Mouse (Mus musculus) left cerebral cortex, postnatal 4 days (tissue): Measurements from ENCODE around the gene Zfp143. TPM values are rescaled to one million over a fixed set of nuclear protein-coding genes. Genes with fewer than 3 reads are reported as not detected.
"Not testable (repeated sequence)": the region's sequence is repeated elsewhere in the genome, so short reads cannot be mapped to it uniquely, and the experiment has no call there.

Source experiments
- DNase-seq: peaks from one replicate; pipeline ENCODE4 v3.0.0-alpha.2; 2022
- intact Hi-C: fragments of 180-260 bp; cut with DNase I; formaldehyde crosslinking; loops from one replicate; pipeline ENCODE4 v1.15.1; 2025
- total RNA-seq, 2 experiments: library from RNA; stranded (reverse); gene quantifications; 2 replicates each; pipeline ENCODE4 v1.2.3; 2021

Gene Zfp143
- total RNA-seq, 2 experiments from 2014 or later, result 9.7 to 9.9 TPM

GRCm38 (mm10) chr7:110087914-110088313 lies 26.9 kb downstream of the Zfp143 start:
- DNase-seq, result no peak
- intact Hi-C loops, result no loop called here

- DNase-seq, result peak; percentile 37
- intact Hi-C loops, result no loop called here
Measured at GRCm38 (mm10) chr7:110091670-110092069, 30.7 kb downstream of the Zfp143 start.

GRCm38 (mm10) chr7:110096332-110096731 lies 35.3 kb downstream of the Zfp143 start:
- DNase-seq, result no peak
- intact Hi-C loops, result no loop called here

GRCm38 (mm10) chr7:110097106-110097793 lies 36.2 kb downstream of the Zfp143 start:
- intact Hi-C loops, result no loop called here
- DNase-seq, result no peak

GRCm38 (mm10) chr7:110100854-110101253 lies 39.8 kb downstream of the Zfp143 start:
- intact Hi-C loops, result no loop called here
- DNase-seq, result no peak

- DNase-seq, result no peak
- intact Hi-C loops, result no loop called here
Measured at GRCm38 (mm10) chr7:110101266-110101665, 40.2 kb downstream of the Zfp143 start.

- intact Hi-C loops, result no loop called here
- DNase-seq, result no peak
Measured at GRCm38 (mm10) chr7:110105041-110105440, 44.0 kb downstream of the Zfp143 start.

- intact Hi-C loops, result no loop called here
Measured at GRCm38 (mm10) chr7:110106633-110107032, 45.6 kb downstream of the Zfp143 start.

GRCm38 (mm10) chr7:110108524-110108923 lies 47.5 kb downstream of the Zfp143 start:
- intact Hi-C loops, DNase-seq: not testable (repeated sequence)

More at GRCm38 (mm10) chr7:110106633-110107032, 45.6 kb downstream of the Zfp143 start:
- DNase-seq, result no peak

GRCm38 (mm10) chr7:110108967-110109610 lies 48.1 kb downstream of the Zfp143 start:
- intact Hi-C loops, result no loop called here
- peak; percentile 32 for DNase-seq

GRCm38 (mm10) chr7:110110061-110110656 lies 49.1 kb downstream of the Zfp143 start:
- DNase-seq, result no peak
- intact Hi-C loops, result no loop called here

- intact Hi-C loops, result no loop called here
Measured at GRCm38 (mm10) chr7:110114699-110115098, 53.7 kb downstream of the Zfp143 start.

GRCm38 (mm10) chr7:110116731-110117291 lies 55.8 kb downstream of the Zfp143 start:
- intact Hi-C loops, result no loop called here
- no peak for DNase-seq

More at GRCm38 (mm10) chr7:110114699-110115098, 53.7 kb downstream of the Zfp143 start:
- no peak for DNase-seq

- no peak for DNase-seq
- intact Hi-C loops, result no loop called here
Measured at GRCm38 (mm10) chr7:110118448-110118847, 57.4 kb downstream of the Zfp143 start.

GRCm38 (mm10) chr7:110120157-110120784 lies 59.3 kb downstream of the Zfp143 start:
- intact Hi-C loops, result no loop called here
- no peak for DNase-seq

- intact Hi-C loops, result no loop called here
- DNase-seq, result no peak
Measured at GRCm38 (mm10) chr7:110121162-110121515, 60.1 kb downstream of the Zfp143 start.

- intact Hi-C loops, result no loop called here
- DNase-seq, result peak; percentile 99
Measured at GRCm38 (mm10) chr7:110121516-110122288, 60.7 kb downstream of the Zfp143 start, which contains the start of gene Wee1. TSS of gene Wee1 (plus strand) at chr7:110122046.

GRCm38 (mm10) chr7:110122289-110122564 lies 61.2 kb downstream of the Zfp143 start:
- no peak for DNase-seq

GRCm38 (mm10) chr7:110122565-110123422 lies 61.8 kb downstream of the Zfp143 start:
- intact Hi-C loops, result no loop called here
- DNase-seq, result peak; percentile 45

More at GRCm38 (mm10) chr7:110122289-110122564, 61.2 kb downstream of the Zfp143 start:
- intact Hi-C loops, result no loop called here
